Mouse (Mus musculus) frontal cortex, postnatal 36 days (tissue): ENCODE measurements at regions not wholly inside any gene's neighbourhood (a gene's known extent, or its start where the extent isn't known, plus 50 kb on each side); places are given as distances from the start of the nearest gene placed in this dataset.

Experiments
- DNase-seq, 2 experiments: peaks; one replicate each; pipeline ENCODE4 v3.0.0; 2022; ENCODE audit warnings: low spot score in 2 of 2

- no peak for DNase-seq
These were observed 340.9 kb downstream of the Kif20b start for GRCm38 (mm10) chr19:35263101-35263500.

- DNase-seq = no peak
These were observed 356.2 kb downstream of the Kif20b start for GRCm38 (mm10) chr19:35278395-35278794.

- DNase-seq = no peak
These were observed 360.8 kb downstream of the Kif20b start for GRCm38 (mm10) chr19:35282775-35283447.

- no peak for DNase-seq
These were observed 376.7 kb downstream of the Kif20b start for GRCm38 (mm10) chr19:35298846-35299245.

GRCm38 (mm10) chr19:35302723-35303270 is 380.6 kb downstream of the Kif20b start:
- peak in 1 of 2 experiments; percentile 20 for DNase-seq
